Mouse (Mus musculus) neural tube, embryonic 12.5 days (tissue): ENCODE results near the gene 2310009B15Rik. TPM values are rescaled to one million over a fixed set of nuclear protein-coding genes. Genes with fewer than 3 reads are reported as not detected.
"Not testable (repeated sequence)": the region's sequence is repeated elsewhere in the genome, so short reads cannot be mapped to it uniquely, and the experiment has no call there.

Experiments used
- ATAC-seq: fragments of 200-750 bp; cut with Nextera tagmentation; 2 replicates; pipeline ENCODE4 v1.8.0; 2017; ENCODE audit warnings: low read depth, mild to moderate bottlenecking, moderate TSS enrichment, moderate library complexity; ENCODE audit not compliant: low FRiP score
- H3K27ac ChIP-seq: fragments of 300-500 bp; sonication (generic); 2 replicates; pipeline ENCODE4 v1.5.1; 2016
- H3K27me3 ChIP-seq: fragments of 300-500 bp; sonication (generic); replicated peaks from 2 replicates; pipeline ENCODE4 v1.6.1; 2016; ENCODE audit warnings: mild to moderate bottlenecking
- H3K36me3 ChIP-seq: fragments of 300-500 bp; sonication (generic); 2 replicates; pipeline ENCODE4 v1.6.1; 2016; ENCODE audit warnings: mild to moderate bottlenecking
- H3K4me1 ChIP-seq: fragments of 300-500 bp; sonication (generic); 2 replicates; pipeline ENCODE4 v1.6.1; 2016
- H3K4me2 ChIP-seq: fragments of 300-500 bp; sonication (generic); replicated peaks from 2 replicates; pipeline ENCODE4 v1.6.1; 2016; ENCODE audit warnings: mild to moderate bottlenecking
- H3K4me3 ChIP-seq: fragments of 300-500 bp; sonication (generic); 2 replicates; pipeline ENCODE4 v1.5.1; 2016
- H3K9ac ChIP-seq: fragments of 300-500 bp; sonication (generic); 2 replicates; pipeline ENCODE4 v1.6.1; 2016; ENCODE audit warnings: mild to moderate bottlenecking
- H3K9me3 ChIP-seq: fragments of 300-500 bp; sonication (generic); 2 replicates; pipeline ENCODE4 v1.6.1; 2016; ENCODE audit warnings: mild to moderate bottlenecking
- WGBS: fragments of 180-500 bp; shearing (Covaris S2); methylation state at CpG from one replicate; pipeline ENCODE4 v1.1.7; 2016; 5-methylcytosine and 5-hydroxymethylcytosine counted together
- polyA plus RNA-seq: library from polyadenylated mRNA; unstranded; fragments of >200 nt; fragmentation: Nextera tagmentation; extraction: Ambion mirVana; gene quantifications from 2 replicates; pipeline ENCODE4 v1.2.1, GENCODE M21; 2016

Gene 2310009B15Rik
- polyA plus RNA-seq: 37.3 and 42.4 TPM in 2 replicates

DNA sequence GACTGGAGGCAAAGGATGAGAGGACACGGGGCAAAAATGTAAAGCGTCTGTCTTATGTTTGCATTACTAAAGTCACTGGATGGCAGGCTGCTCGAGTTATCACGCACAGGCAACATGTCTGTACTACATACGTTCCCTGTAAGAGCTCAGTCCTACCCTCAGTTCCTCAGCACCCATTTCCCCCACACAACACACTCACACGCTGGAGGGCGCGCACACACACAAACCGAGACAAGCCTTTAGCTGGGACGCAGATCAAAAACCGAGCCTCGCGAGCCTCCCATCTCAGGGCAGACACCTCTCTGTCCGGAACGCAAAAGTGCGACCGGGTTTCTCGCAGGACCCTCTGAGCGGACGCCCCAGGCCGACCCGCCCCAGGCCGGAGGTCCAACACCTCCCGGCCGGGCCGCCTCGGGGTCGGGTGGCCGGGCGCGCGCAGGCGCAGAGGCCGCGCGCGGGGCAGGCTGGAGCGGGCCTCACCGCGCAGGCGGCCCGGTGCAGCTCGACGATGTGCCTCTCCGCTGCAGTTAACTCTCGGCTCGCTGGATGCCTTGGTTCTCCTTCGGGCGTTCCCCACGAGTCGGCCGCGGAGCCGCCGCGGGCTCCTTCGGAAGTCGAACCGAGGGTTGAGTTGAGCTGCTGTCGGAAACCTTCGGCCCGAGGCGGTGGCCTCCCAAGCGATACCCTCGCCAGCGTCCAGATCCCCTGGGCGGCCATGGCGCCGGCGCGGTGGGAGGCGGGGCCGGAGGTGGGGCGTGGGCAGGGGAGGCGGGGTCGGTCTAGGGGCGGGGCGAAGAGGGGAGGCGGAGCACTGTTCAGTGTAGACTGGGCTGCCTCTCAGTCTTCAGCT lies at the start of gene 2310009B15Rik:
Gene 2310009B15Rik, minus strand, starts transcription at position 752 of the 850 bp plus-strand sequence.
- H3K27me3 ChIP-seq, H3K27ac ChIP-seq, H3K4me1 ChIP-seq, H3K9me3 ChIP-seq, H3K36me3 ChIP-seq: not testable (repeated sequence)
- peak; percentile 100 for ATAC-seq
- H3K4me3 ChIP-seq: peak within 1 kb of the TSS; percentile 36
- H3K4me2 ChIP-seq: peak within 1 kb of the TSS; percentile 40
- 0 out of 2 replicates have a peak within 1 kb of the TSS, but pooled peaks have one; percentile 33 for H3K9ac ChIP-seq
- under 1% methylated on average over 56 of the region's 79 CpGs for WGBS

DNA sequence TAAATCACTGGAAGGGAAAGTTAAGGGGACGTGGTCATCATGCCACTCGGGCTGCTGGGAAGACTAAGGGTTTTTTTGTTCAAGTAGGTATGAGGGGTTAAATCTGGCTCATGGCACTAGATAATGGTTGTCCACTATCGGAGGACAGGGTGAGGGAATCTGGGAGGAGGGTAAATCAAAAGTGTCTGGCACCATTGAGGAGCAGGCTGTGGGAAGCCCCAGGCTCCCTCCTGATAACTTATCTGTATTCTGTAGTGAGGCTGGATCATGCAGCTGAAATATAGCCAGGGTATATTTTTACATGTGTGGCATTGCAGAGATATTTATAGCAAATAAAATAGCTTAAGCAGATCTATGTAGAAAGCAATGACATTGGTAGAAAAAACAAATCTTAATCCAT lies 49.6 kb upstream of the 2310009B15Rik start:
- Histone ChIP-seq H3K36me3 (no peaks in the 10 kb centered on the region), H3K27ac (no peak overlapping the region), H3K4me2 (no peak overlapping the region), H3K9ac (no peak overlapping the region), H3K27me3 (no peaks in the 10 kb centered on the region), H3K4me1 (no peaks in the 10 kb centered on the region), H3K9me3 (no peaks in the 10 kb centered on the region), H3K4me3 (no peak overlapping the region)
- WGBS: 75% methylated on average over 3 of the region's 3 CpGs
- ATAC-seq: no peak

DNA sequence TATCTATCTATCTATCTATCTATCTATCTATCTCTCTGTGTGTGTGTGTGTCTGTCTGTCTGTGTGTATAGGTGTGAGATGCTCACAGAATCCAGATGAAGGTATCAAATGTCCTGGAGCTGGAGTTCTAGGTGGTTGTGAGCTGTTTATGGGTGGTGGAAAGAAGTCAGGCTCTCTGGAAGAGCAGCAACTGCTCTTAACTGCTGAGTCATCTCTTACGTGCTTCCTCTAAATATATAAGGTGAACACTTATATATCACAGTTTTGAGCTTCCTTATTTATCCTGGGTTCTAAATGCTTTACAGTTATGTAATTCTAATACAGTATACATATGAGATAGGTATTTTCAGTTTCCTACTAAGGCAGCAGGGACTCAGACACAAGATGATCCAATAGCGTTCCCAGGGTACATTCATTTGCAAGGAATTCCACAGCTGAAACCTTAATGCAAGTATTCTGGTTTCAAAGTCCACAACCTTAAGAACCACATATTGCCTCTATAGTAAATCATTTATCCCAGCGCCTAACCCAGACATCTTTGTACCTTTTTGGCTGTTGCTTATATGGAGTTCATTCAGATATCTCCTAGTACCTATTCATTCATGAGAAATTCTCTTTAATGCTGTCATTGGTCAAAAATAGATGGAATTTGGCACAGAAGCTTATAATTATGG lies 48.6 kb upstream of the 2310009B15Rik start:
- 90% methylated on average over 3 of the region's 3 CpGs for WGBS
- Histone ChIP-seq H3K4me3 (no peak overlapping the region), H3K9ac (no peak overlapping the region), H3K4me2 (no peak overlapping the region), H3K4me1 (no peaks in the 10 kb centered on the region), H3K9me3 (no peaks in the 10 kb centered on the region), H3K27me3 (no peaks in the 10 kb centered on the region), H3K36me3 (no peaks in the 10 kb centered on the region), H3K27ac (no peak overlapping the region)
- no peak for ATAC-seq

DNA sequence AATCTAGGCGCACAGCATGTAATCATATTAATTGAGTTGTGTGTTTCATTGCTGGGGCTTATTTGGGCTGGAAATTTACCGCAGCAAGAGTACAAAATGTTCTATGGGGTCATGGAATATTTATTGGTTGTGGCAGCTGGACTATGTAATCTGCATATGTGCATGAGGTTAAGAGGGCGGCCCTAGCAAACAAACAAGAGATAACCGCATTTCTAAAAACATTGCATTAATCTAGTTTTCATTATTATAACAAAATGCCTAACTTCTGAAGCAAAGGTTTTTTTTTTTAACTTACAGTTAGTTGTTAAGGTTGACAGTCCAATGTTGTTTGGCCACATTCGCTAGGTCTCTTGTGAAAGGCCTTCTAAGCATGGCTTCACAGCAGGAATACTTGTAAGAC lies 47.2 kb upstream of the 2310009B15Rik start:
- WGBS: 91% methylated on average over 5 of the region's 5 CpGs
- Histone ChIP-seq H3K36me3 (no peaks in the 10 kb centered on the region), H3K4me2 (no peak overlapping the region), H3K9me3 (no peaks in the 10 kb centered on the region), H3K4me1 (no peaks in the 10 kb centered on the region), H3K27me3 (no peaks in the 10 kb centered on the region), H3K27ac (no peak overlapping the region), H3K9ac (no peak overlapping the region), H3K4me3 (no peak overlapping the region)
- no peak for ATAC-seq

DNA sequence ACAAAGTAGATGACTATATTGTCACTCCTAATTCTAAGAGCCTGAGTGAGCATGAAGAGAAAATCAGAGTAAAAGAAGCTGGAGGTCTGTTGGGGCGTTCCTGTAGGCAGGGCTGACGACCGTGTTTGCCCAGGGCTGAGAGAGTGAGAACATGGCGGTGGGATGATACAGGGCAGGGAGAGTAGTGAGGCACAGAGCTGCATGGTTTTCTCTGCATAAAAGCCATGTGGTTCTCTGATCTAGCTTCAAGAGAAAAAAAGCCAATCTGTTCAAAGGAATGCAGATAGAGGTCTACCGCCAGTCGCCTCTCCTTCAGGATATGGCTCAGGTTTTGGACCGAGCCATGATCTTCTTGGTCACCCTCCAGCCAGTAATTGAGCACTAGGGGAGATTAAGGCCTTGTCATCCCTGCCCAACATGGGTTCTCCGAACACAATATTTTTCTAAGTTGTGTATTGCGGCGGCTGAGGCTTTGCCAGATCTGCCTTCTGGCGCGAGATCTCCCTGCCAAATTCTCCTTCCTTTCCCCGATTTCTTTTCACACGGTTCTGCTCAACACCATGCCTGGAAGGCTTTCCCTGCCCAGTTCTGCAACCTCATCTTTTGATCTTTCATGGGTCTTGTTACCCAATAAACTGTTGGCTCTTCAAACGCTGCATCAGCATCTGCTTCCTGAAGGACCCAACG lies 44.9 kb upstream of the 2310009B15Rik start:
- Histone ChIP-seq H3K9me3 (no peaks in the 10 kb centered on the region), H3K36me3 (no peaks in the 10 kb centered on the region), H3K4me3 (no peak overlapping the region), H3K9ac (no peak overlapping the region), H3K27ac (no peak overlapping the region), H3K4me1 (no peaks in the 10 kb centered on the region), H3K27me3 (no peaks in the 10 kb centered on the region), H3K4me2 (no peak overlapping the region)
- ATAC-seq: no peak
- 92% methylated on average over 16 of the region's 16 CpGs for WGBS

DNA sequence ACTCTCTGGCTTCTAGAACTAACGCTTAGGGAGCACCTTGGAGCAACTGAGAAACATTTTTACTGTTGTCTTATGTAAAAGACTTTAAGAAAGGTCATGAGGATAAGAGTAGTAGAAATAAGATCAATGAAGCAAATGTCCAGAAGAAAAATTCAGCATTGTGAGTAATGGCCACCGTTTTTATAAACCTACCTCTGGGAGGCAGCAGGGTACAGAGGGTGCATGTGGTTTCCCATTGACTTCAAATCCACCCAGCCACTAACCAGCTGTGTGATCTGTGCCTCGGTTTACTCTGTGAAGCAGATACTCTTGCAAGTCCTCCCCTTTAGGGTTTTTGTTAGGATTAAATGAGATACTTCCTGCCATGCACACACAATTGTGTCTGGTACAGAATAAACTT lies 39.4 kb upstream of the 2310009B15Rik start:
- Histone ChIP-seq H3K36me3 (no peaks in the 10 kb centered on the region), H3K4me2 (no peak overlapping the region), H3K9me3 (no peaks in the 10 kb centered on the region), H3K4me3 (no peak overlapping the region), H3K4me1 (no peaks in the 10 kb centered on the region), H3K27me3 (no peaks in the 10 kb centered on the region), H3K9ac (no peak overlapping the region), H3K27ac (no peak overlapping the region)
- 84% methylated on average over 3 of the region's 3 CpGs for WGBS
- ATAC-seq: no peak

DNA sequence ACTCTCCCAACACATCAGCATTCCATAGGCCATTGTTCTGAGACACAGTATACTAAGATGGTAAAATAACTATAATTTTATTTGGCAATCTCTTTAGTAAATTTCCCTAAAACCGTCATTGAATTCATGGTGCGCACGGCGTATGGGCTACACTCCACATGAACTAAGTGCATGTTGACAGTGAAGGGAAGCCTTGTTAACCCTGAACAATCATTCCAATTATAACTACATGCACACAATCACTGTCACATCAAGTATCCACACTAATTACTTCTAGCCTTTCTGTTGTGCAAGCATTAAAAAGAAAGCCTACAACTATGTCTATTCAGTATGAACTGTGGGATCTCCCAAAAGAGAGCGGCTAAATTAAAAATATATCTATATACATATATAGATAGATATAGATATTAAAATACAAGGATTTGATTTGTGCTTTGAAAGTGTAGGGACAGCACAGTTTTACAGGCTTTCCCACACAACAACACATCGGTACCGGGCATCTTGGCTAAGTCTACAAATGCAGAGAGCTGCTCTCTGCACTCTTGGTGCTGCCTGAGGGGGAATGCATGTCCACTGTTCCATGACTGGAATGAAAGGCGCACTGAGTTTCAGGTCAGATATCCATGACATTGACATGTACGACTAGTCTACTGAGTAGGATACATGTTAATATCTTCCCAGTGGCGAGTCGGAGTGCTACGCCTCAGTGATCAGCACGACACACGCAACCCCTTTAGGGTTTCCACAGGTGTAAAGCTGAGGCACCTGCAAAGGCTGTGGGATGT lies 21.0 kb upstream of the 2310009B15Rik start:
- Histone ChIP-seq H3K27ac (no peak overlapping the region), H3K9me3 (no peaks in the 10 kb centered on the region), H3K36me3 (no peaks in the 10 kb centered on the region), H3K4me1 (no peaks in the 10 kb centered on the region), H3K27me3 (no peaks in the 10 kb centered on the region), H3K9ac (no peak overlapping the region), H3K4me2 (no peak overlapping the region), H3K4me3 (no peak overlapping the region)
- 96% methylated on average over 14 of the region's 14 CpGs for WGBS
- no peak for ATAC-seq

DNA sequence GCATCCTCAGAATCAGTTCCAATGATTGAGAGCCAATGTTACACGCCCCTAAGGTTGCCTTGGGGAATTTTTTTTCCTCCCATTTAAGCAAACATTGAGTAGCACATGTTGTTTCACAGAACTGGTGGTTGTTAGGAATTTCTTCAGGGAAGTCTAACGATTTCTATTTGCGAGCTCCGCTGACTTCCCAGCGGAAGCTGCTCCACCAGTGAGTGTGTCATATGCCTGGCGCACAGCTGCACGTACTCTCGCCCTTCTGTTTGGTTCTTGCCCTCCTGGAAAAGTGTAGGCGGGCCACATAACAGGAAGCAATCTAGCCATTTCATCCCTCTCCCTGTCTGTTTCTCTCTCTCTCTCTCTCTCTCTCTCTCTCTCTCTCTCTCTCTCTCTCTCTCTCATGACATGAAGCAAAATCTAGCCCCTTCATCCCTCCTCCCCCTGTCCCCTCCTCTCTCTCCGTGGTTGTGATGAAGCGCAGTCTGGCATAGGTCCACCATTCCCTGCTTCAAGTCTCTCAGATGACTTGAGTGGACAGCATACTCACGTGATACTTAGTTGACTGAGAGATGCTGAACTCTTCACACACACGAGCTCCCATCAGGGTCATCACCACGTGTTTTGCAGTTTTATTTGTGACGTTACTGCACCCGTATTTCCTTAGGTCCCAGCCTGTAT lies 19.9 kb upstream of the 2310009B15Rik start:
- no peak overlapping the region for H3K4me3 ChIP-seq
- H3K27ac ChIP-seq: no peak overlapping the region
- H3K9ac ChIP-seq: no peak overlapping the region
- no peaks in the 10 kb centered on the region for H3K4me1 ChIP-seq
- H3K36me3 ChIP-seq: no peaks in the 10 kb centered on the region
- ATAC-seq: no peak
- no peaks in the 10 kb centered on the region for H3K27me3 ChIP-seq
- no peak overlapping the region for H3K4me2 ChIP-seq
- WGBS: 79% methylated on average over 16 of the region's 16 CpGs
- no peaks in the 10 kb centered on the region for H3K9me3 ChIP-seq

DNA sequence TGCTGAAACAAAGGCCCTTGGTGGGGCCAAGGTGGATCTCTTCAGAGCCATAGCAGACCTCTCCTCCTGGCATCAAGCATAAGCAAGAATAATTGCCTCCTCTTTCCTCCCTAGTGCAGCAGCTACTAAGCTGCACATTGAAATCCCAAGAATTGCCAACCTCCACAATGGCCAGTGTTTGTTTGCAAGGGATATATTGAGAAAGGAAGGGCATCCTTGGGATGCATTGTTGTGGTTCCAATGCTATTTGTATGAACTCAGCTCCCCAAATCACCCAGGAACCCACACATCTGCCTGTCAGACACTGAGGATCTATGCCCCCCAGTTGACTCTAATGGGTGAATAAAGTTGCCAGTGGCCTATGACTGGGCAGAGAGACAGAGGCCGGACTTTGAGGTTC lies 5.8 kb downstream of the 2310009B15Rik start:
- Histone ChIP-seq H3K27me3 (peaks cover 50% of the 10 kb centered on the region), H3K27ac (no peak overlapping the region), H3K4me1 (peaks cover 15% of the 10 kb centered on the region), H3K4me2 (no peak overlapping the region), H3K36me3 (no peaks in the 10 kb centered on the region), H3K9me3 (no peaks in the 10 kb centered on the region), H3K9ac (no peak overlapping the region), H3K4me3 (no peak overlapping the region)
- WGBS: 77% methylated on average over 1 of the region's 1 CpGs
- no peak for ATAC-seq

DNA sequence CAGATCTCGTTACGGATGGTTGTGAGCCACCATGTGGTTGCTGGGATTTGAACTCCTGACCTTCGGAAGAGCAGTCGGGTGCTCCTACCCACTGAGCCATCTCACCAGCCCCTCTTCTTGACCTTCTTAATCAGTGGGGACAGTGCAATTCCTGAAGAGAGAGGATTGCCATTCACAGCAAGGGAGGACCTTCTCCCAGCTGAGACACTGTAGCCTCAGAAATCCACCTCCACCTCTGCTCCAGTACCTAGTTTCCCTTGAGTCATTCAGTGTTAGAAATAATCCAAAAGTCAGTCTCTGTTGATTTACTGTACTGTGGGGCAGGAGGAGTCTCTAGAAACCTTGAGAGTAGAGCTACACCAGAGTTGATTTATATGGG lies 6.5 kb downstream of the 2310009B15Rik start:
- Histone ChIP-seq H3K9me3 (no peaks in the 10 kb centered on the region), H3K36me3 (no peaks in the 10 kb centered on the region), H3K9ac (no peak overlapping the region), H3K4me3 (no peak overlapping the region), H3K4me2 (no peak overlapping the region), H3K4me1 (peaks cover 15% of the 10 kb centered on the region), H3K27ac (no peak overlapping the region), H3K27me3 (peaks cover 57% of the 10 kb centered on the region)
- ATAC-seq: no peak
- 13% methylated on average over 4 of the region's 4 CpGs for WGBS

DNA sequence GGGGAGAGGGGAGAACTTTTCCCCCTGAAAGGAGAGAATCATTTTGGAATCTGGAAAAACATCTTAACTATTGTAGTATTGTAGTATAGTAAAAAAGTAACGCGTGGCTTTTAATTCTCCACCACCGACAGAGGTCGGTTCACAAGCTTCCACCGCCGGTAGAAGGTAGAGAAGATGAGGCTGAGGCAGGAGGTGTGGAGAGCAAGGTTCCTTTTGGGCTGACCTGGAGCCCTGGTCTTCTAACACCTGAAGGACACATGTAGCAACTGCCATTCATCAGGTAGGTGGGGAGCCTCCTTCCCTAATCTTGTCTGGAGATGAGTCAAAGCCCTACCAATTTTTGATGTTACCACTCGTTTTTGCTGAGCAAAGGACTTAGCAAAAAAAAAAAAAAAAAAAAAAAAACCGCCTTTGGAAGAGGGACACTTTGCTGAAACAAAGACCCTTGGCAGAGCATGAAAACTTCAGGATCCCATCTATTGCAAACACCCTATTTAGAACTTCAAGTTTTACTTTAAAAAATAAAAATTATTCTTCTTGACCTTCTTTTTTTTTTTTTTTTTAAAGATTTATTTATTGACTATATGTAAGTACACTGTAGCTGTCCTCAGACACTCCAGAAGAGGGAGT lies 7.0 kb downstream of the 2310009B15Rik start:
- no peak overlapping the region for H3K27ac ChIP-seq
- H3K4me1 ChIP-seq: peaks cover 15% of the 10 kb centered on the region
- H3K27me3 ChIP-seq: peaks cover 62% of the 10 kb centered on the region
- no peak for ATAC-seq
- H3K4me2 ChIP-seq: no peak overlapping the region
- H3K9me3 ChIP-seq: no peaks in the 10 kb centered on the region
- 2% methylated on average over 8 of the region's 8 CpGs for WGBS
- no peak overlapping the region for H3K4me3 ChIP-seq
- no peak overlapping the region for H3K9ac ChIP-seq
- H3K36me3 ChIP-seq: no peaks in the 10 kb centered on the region
